Mouse (Mus musculus): ENCODE results near the gene Dtwd1. TPM values are rescaled to one million over a fixed set of nuclear protein-coding genes. Genes with fewer than 3 reads are reported as not detected.
"Not testable (repeated sequence)": the region's sequence is repeated elsewhere in the genome, so short reads cannot be mapped to it uniquely, and the experiment has no call there.

The Dtwd1 gene
- polyA plus RNA-seq, 1 experiment = 13.6 TPM

DNA sequence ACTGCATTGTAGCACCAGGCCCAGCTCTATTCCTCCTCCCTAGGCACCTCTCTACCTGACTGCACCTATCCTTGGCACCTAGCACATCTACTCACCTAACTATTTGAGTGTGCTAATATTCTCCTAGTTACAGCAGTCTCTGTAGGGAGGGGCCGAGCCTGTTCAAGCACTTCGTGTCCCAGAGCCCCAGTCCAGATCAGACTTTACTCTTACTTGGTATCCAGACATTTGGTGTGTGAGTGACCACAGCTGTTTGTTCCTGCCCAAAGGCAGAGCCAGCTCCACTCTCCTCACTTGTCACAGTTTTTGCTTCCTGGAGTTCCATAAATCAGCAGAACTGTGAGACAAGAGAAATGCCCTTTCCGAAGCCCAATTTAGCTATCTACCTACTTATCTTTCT is 47.0 kb downstream of the Dtwd1 start:
- Histone ChIP-seq H3K27ac (ENCODE audit: insufficient read depth, low read length) (no peak overlapping the region), H3K4me1 (ENCODE audit: control insufficient read depth, insufficient read depth, low read length) (no peaks in the 10 kb centered on the region), H3K4me3 (ENCODE audit: insufficient read depth, low read length) (no peak overlapping the region)
- TF ChIP-seq CTCF (IDR thresholded peaks at IDR 0.05; ENCODE audit: borderline replicate concordance, insufficient read depth, low read length) = no peak
- no peak for TF ChIP-seq POLR2A (IDR thresholded peaks at IDR 0.05; ENCODE audit: low read depth, low read length)

DNA sequence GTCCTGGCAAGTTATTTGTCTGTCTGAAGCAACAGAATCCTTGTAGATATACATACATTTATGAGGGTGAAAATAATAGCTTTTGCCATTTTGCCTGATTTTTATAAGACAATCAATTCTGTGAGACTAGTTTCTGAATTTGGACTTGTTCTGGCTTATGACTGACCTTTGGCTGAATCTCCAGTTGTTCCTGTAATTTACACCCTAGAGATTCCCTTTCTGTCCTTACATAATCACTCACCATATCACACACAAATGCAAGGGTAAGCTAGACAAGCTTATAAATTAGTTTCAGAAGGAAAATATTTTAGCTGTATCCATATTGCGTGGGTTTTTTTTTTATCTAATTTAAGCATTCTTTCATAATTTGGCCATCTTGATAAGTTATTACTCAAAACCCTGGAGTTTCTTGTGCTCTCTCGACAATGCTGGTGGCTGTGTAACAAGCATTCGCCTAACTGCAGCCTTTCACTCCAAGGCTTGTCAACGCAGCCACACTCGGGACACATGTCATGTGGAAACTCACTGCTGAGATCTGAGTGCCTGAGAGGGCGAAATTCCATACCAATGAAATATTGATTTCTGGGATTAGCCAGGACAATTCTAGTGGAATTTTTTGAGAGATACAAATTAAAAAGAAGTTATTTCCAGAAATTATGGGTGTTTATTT is 59.2 kb downstream of the Dtwd1 start:
- Histone ChIP-seq H3K4me1 (ENCODE audit: control insufficient read depth, insufficient read depth, low read length) (no peaks in the 10 kb centered on the region), H3K4me3 (ENCODE audit: insufficient read depth, low read length) (no peak overlapping the region), H3K27ac (ENCODE audit: insufficient read depth, low read length) (no peak overlapping the region)
- TF ChIP-seq POLR2A (IDR thresholded peaks at IDR 0.05; ENCODE audit: low read depth, low read length) (no peak), CTCF (IDR thresholded peaks at IDR 0.05; ENCODE audit: borderline replicate concordance, insufficient read depth, low read length) (no peak)

DNA sequence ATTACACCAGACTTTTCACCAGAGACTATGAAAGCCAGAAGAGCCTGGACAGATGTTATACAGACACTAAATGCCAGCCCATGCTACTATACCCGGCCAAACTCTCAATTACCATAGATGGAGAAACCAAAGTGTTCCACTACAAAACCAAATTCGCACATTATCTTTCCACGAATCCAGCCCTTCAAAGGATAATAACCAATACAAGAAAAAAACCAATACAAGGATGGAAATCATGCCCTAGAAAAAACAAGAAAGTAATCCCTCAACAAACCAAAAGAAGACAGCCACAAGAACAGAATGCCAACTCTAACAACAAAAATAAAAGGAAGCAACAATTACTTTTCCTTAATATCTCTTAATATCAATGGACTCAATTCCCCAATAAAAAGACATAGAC is 62.9 kb downstream of the Dtwd1 start, which contains the start of gene Gm17555:
Gm17555 (plus strand) TSS at position 301 of the 400 bp plus-strand sequence.
- H3K4me3 ChIP-seq (ENCODE audit: insufficient read depth, low read length); H3K27ac ChIP-seq (ENCODE audit: insufficient read depth, low read length); H3K4me1 ChIP-seq (ENCODE audit: control insufficient read depth, insufficient read depth, low read length): not testable (repeated sequence)

Other genes with a start within 250 kb of the Dtwd1 start
- 70.8 and 94.4 TPM in 2 replicates for gene Fgf7, start 117.5 kb upstream of the Dtwd1 start, polyA plus RNA-seq (2011; ENCODE audit: insufficient read length, low read depth, missing spikeins)
- gene Fam227b, start 137 bp upstream of the Dtwd1 start, polyA plus RNA-seq (2011; ENCODE audit: insufficient read length, low read depth, missing spikeins) = not detected in 2 replicates
- not detected in 2 replicates for gene Gm17555, start 63.0 kb downstream of the Dtwd1 start, polyA plus RNA-seq (2011; ENCODE audit: insufficient read length, low read depth, missing spikeins)

Measured in embryonic fibroblast, embryonic 13.5 days (primary cell).